Mouse (Mus musculus): ENCODE data around the gene Nin.

DNA sequence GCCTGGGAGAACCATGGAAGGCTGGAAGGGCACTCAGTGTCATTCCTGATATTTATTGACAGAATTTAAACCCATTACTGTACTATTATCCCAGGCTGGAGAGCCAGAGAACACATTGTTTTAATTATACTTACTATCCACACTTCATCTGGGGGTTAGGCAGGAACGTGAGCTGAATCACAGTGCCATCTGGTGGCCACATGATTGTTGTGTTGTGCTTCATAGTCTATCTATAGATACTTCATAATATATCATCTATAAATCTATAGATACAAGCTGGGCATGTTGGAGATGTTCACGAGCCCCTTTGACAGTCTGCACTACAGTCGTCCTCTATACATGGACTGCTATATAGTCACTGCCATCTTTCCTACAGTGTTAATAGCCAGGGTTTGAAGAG is 51.4 kb downstream of the Nin start:
- peak; percentile 25; the same call in 1 of the 2 replicates for TF ChIP-seq CTCF (IDR thresholded peaks at IDR 0.05; ENCODE audit: low read depth, low read length)
- TF ChIP-seq TAL1 (conservative IDR thresholded peaks at IDR 0.05; ENCODE audit: low read depth, low read length): no peak
- no peak for TF ChIP-seq POLR2AphosphoS5 (IDR thresholded peaks at IDR 0.05; ENCODE audit: insufficient replicate concordance, low read depth, low read length)
